Mouse (Mus musculus) ES-E14 (cell line): ENCODE data around the gene Cpne8. TPM values are rescaled to one million over a fixed set of nuclear protein-coding genes. Genes with fewer than 3 reads are reported as not detected.
"Not testable (repeated sequence)": the region's sequence is repeated elsewhere in the genome, so short reads cannot be mapped to it uniquely, and the experiment has no call there.

Source experiments
- DNase-seq: peaks from one replicate; pipeline ENCODE4 v3.0.0-alpha.2; 2013; ENCODE audit warnings: low read depth, low spot score
- H3K27ac ChIP-seq: 2 replicates; pipeline ENCODE4 v1.5.1; 2012; ENCODE audit warnings: low read depth, mild to moderate bottlenecking, low read length, moderate library complexity, mixed read lengths; ENCODE audit not compliant: poor library complexity, insufficient read depth, severe bottlenecking
- H3K36me3 ChIP-seq: 2 replicates; pipeline ENCODE4 v1.6.1; 2012; ENCODE audit warnings: mild to moderate bottlenecking, low read length, moderate library complexity, mixed read lengths; ENCODE audit not compliant: control insufficient read depth, poor library complexity, insufficient read depth, severe bottlenecking
- H3K4me1 ChIP-seq, 2 experiments: fragments of 150-350 bp in 1 of 2; sonication (generic) in 1 of 2; 2 replicates each; pipeline ENCODE4 v1.6.1; 2012; ENCODE audit warnings: low read length in 2 of 2, mild to moderate bottlenecking in 1 of 2, mixed read lengths in 1 of 2; ENCODE audit not compliant: control insufficient read depth in 2 of 2, insufficient read depth in 2 of 2, poor library complexity in 1 of 2
- H3K4me3 ChIP-seq, 2 experiments: fragments of 150-350 bp in 1 of 2; sonication (generic) in 1 of 2; 2 replicates each; pipeline ENCODE4 v1.5.1; 2012; ENCODE audit warnings: low read length in 2 of 2, low read depth in 1 of 2, mild to moderate bottlenecking in 1 of 2, mixed read lengths in 1 of 2; ENCODE audit not compliant: insufficient read depth in 1 of 2, poor library complexity in 1 of 2, severe bottlenecking in 1 of 2
- H3K9ac ChIP-seq: 2 replicates; pipeline ENCODE4 v1.6.1; 2012; ENCODE audit warnings: low read depth, mild to moderate bottlenecking, low read length, mixed read lengths; ENCODE audit not compliant: poor library complexity, insufficient read depth, severe bottlenecking
- H3K9me3 ChIP-seq: fragments of 150-350 bp; sonication (generic); 2 replicates; pipeline ENCODE4 v1.6.1; 2012; ENCODE audit warnings: low read depth, mild to moderate bottlenecking, low read length; ENCODE audit not compliant: control insufficient read depth, insufficient read depth
- CHD2 ChIP-seq: IDR thresholded peaks from 2 replicates; pipeline ENCODE4 v1.6.1; 2014; ENCODE audit warnings: mild to moderate bottlenecking, low read depth, low read length, inconsistent platforms
- HCFC1 ChIP-seq: IDR thresholded peaks from 2 replicates; pipeline ENCODE4 v1.6.1; 2012; ENCODE audit warnings: low read length, inconsistent platforms, borderline replicate concordance; ENCODE audit not compliant: insufficient read depth
- MAFK ChIP-seq: IDR thresholded peaks from 2 replicates; pipeline ENCODE4 v1.6.1; 2014; ENCODE audit warnings: mild to moderate bottlenecking, low read depth, low read length, inconsistent platforms; ENCODE audit not compliant: insufficient read depth
- ZC3H11A ChIP-seq: IDR thresholded peaks from 2 replicates; pipeline ENCODE4 v1.6.1; 2012; ENCODE audit warnings: low read depth, mild to moderate bottlenecking, inconsistent platforms, low read length, borderline replicate concordance
- ZNF384 ChIP-seq: IDR thresholded peaks from 2 replicates; pipeline ENCODE4 v1.6.1; 2012; ENCODE audit warnings: low read depth, low read length, inconsistent platforms
- in situ Hi-C, 2 experiments: fragments of 600-800 bp; cut with MboI; formaldehyde crosslinking; loops; one replicate each; pipeline ENCODE4 v1.15.1; 2025; ENCODE audit warnings: low sequenced_read_pairs in 2 of 2, inconsistent platforms in 1 of 2; ENCODE audit not compliant: unreplicated experiment in 2 of 2
- total RNA-seq: library from RNA; depleted of rRNA; stranded (reverse); fragments of 300-350 nt; gene quantifications from 2 replicates; pipeline ENCODE4 v1.2.3, GENCODE M21; 2012

The Cpne8 gene
- total RNA-seq, 1 experiment, result 6.8 TPM

- no peak for TF ChIP-seq CHD2
- no peak for TF ChIP-seq ZNF384
- TF ChIP-seq HCFC1, result no peak
- TF ChIP-seq MAFK, result no peak
- TF ChIP-seq ZC3H11A, result no peak
- in situ Hi-C loops, result no loop called here
- H3K9me3 ChIP-seq, result no peaks in the 10 kb centered on the region
- H3K4me3 ChIP-seq, result no peak overlapping the region
- H3K4me1 ChIP-seq, result no peaks in the 10 kb centered on the region
- H3K9ac ChIP-seq, result no peak overlapping the region
- no peak overlapping the region for H3K27ac ChIP-seq
- no peaks in the 10 kb centered on the region for H3K36me3 ChIP-seq
- DNase-seq, result no peak
These were observed 55.0 kb downstream of the Cpne8 start for GRCm38 (mm10) chr15:90624201-90624600.

- H3K9me3 ChIP-seq, result no peaks in the 10 kb centered on the region
- H3K27ac ChIP-seq, result no peak overlapping the region
- H3K9ac ChIP-seq, result no peak overlapping the region
- TF ChIP-seq CHD2 (no peak), HCFC1 (no peak), ZC3H11A (no peak), MAFK (no peak), ZNF384 (no peak)
- DNase-seq, result no peak
- H3K4me3 ChIP-seq, result no peak overlapping the region
- in situ Hi-C loops, result no loop called here
- no peaks in the 10 kb centered on the region for H3K36me3 ChIP-seq
- no peaks in the 10 kb centered on the region for H3K4me1 ChIP-seq
These were observed 57.2 kb downstream of the Cpne8 start for GRCm38 (mm10) chr15:90622005-90622404.

- H3K9ac ChIP-seq, result no peak overlapping the region
- DNase-seq, result no peak
- H3K27ac ChIP-seq, result no peak overlapping the region
- no peak overlapping the region for H3K4me3 ChIP-seq
- TF ChIP-seq HCFC1 (no peak), MAFK (no peak), ZNF384 (no peak), ZC3H11A (no peak), CHD2 (no peak)
- in situ Hi-C loops, result no loop called here
- H3K36me3 ChIP-seq, result no peaks in the 10 kb centered on the region
- no peaks in the 10 kb centered on the region for H3K4me1 ChIP-seq
- no peaks in the 10 kb centered on the region for H3K9me3 ChIP-seq
These were observed 59.5 kb downstream of the Cpne8 start for GRCm38 (mm10) chr15:90619736-90620135.

DNA sequence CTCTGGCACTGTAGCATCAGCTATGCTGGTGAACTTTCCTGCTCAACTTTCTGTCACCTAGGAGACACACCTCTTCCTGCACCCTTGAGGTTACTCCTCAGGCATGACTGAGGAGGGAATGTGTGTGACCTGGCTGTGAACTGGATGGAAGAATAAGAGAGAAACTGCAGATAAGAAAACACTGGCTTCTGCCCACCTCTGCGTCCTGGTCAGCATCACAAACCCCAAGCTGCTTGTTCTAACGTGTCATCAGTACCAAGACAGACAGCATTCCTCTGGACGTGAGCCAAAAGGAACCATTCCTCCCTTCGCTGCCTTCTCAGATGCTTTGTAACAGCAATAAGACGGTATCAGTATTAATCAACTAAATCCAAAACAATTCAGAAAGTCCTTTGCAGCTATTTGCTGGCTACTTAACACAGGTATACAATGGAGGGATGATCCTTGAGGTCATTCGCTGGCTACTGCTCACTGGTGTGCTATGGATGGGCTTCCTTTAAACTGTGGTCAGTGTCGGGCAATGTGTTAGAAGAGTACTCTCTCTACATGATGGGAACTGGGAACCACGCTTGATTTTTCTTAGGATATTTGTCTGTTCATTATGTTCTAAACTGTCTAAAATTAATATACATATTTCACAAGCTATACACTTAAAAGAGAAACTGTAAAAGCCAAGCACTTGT is 63.0 kb downstream of the Cpne8 start:
- H3K9me3 ChIP-seq, result no peaks in the 10 kb centered on the region
- TF ChIP-seq MAFK (no peak), HCFC1 (no peak), ZC3H11A (no peak), ZNF384 (no peak), CHD2 (no peak)
- in situ Hi-C loops, result no loop called here
- no peak overlapping the region for H3K4me3 ChIP-seq
- no peaks in the 10 kb centered on the region for H3K36me3 ChIP-seq
- H3K4me1 ChIP-seq, result peaks cover 0 to 5% of the 10 kb centered on the region in 2 experiments; a peak in 1 of 4 replicates
- H3K9ac ChIP-seq, result no peak overlapping the region
- no peak overlapping the region for H3K27ac ChIP-seq
- no peak for DNase-seq

GRCm38 (mm10) chr15:90610767-90611166 is 68.5 kb downstream of the Cpne8 start:
- in situ Hi-C loops, H3K36me3 ChIP-seq, H3K4me1 ChIP-seq, H3K27ac ChIP-seq, H3K9ac ChIP-seq, H3K9me3 ChIP-seq, DNase-seq, H3K4me3 ChIP-seq: not testable (repeated sequence)
